In the genomic region with DNA sequence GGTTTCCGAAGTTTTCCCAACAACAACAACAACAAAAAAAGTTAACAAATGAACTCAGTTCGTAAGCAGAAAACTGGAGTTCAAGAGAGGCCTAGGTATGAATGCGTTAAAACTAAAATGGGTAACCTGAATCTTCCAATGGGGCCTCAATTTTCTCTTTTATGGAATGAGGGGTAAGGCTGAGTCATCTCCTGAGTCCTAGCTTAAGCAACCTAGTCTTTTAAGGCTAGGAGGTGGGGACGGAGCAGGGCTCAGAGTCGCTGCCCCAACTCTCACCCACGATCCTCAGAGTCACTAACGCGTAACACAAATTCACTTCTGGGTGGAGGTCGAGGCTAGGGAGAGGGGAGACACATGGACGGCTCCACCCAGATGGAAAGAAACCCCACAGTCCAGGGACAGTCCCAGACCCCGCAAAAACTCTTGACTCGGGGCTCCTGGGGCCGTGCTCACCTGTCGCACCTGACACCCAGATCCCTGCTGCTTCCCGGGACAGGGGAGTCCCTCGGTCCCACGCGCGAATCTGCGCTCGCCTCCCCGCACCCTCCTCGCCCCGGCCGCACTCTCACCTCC, we compare ENCODE assay signal across 8 mouse cellular contexts. TPM values are rescaled to one million over a fixed set of nuclear protein-coding genes. Genes with fewer than 3 reads are reported as not detected.
DNase-seq lines count a peak whose midpoint lies in the region; ATAC-seq and TF ChIP-seq lines count a peak whose summit lies in the region.

No protein-coding gene starts in this region.

- H3K27ac ChIP-seq in layer of hippocampus, adult 2 months = peak overlapping the region; percentile 90
- H3K27ac ChIP-seq in brown adipose tissue, adult 24 weeks (replicated peaks; ENCODE audit: low read depth, low read length) = peak overlapping the region; percentile 62
- no peak overlapping the region for H3K27ac ChIP-seq in hindbrain, embryonic 12.5 days

- TF ChIP-seq CTCF in layer of hippocampus, adult 2 months (conservative IDR thresholded peaks at IDR 0.05) = no peak

- H3K36me3 ChIP-seq in hindbrain, embryonic 12.5 days = peaks cover 3% of the 10 kb centered on the region

- peak; percentile 77 for ATAC-seq in hindbrain, embryonic 12.5 days (ENCODE audit: low FRiP score)

- WGBS in hindbrain, embryonic 12.5 days = 7% methylated on average over 25 of the region's 25 CpGs

- H3K9ac ChIP-seq in hindbrain, embryonic 12.5 days = peak overlapping the region; percentile 79

- no peaks in the 10 kb centered on the region for H3K4me1 ChIP-seq in brown adipose tissue, adult 24 weeks (ENCODE audit: control insufficient read depth, insufficient read depth, insufficient read length, low read length)
- H3K4me1 ChIP-seq in hindbrain, embryonic 12.5 days = no peaks in the 10 kb centered on the region; the same call in 1 of the 2 replicates

- peak overlapping the region; percentile 73 for H3K4me3 ChIP-seq in layer of hippocampus, adult 2 months
- peak overlapping the region; percentile 85 for H3K4me3 ChIP-seq in brown adipose tissue, adult 24 weeks (ENCODE audit: insufficient read depth, low read depth, low read length)
- peak overlapping the region; percentile 89 for H3K4me3 ChIP-seq in hindbrain, embryonic 12.5 days

- H3K4me2 ChIP-seq in hindbrain, embryonic 12.5 days (replicated peaks) = peak overlapping the region; percentile 95

- no peaks in the 10 kb centered on the region for H3K27me3 ChIP-seq in hindbrain, embryonic 12.5 days

- no peaks in the 10 kb centered on the region for H3K9me3 ChIP-seq in hindbrain, embryonic 12.5 days (replicated peaks)

- peak in 1 of 2 experiments; percentile 6 for DNase-seq in layer of hippocampus, adult 2 months (ENCODE audit: low spot score in 2 of 2)
- no peak for DNase-seq in layer of hippocampus, adult 11-12 months (ENCODE audit: low spot score)
- peak; percentile 6 for DNase-seq in mesoderm, embryonic 11.5 days (ENCODE audit: low read depth, low spot score)
- no peak for DNase-seq in ovary, postnatal 14 days (ENCODE audit: low spot score)
- no peak for DNase-seq in left cerebral cortex, adult 9 months (ENCODE audit: low spot score in 2 of 2)
- DNase-seq in B cell, adult 2 months = no peak

RNA-seq across cellular contexts. Expression of a gene that starts 0.5 kb away (rescaled TPM):
- 10 to 100 TPM; 94.1 to 94.4 TPM for total RNA-seq in layer of hippocampus, adult 2 months (2021)
- polyA plus RNA-seq in brown adipose tissue, adult 24 weeks (2012; ENCODE audit: insufficient read depth, insufficient read length, missing spikeins) = 136 and 177 TPM in 2 replicates
- 81.3 and 85.6 TPM in 2 replicates for polyA plus RNA-seq in hindbrain, embryonic 12.5 days (2016; fragmentation: Nextera tagmentation; extraction: Ambion mirVana)

RNA-seq across cellular contexts. Expression of a gene that starts 15.2 kb away (rescaled TPM):
- 10 to 100 TPM; 38.4 to 39.6 TPM for total RNA-seq in layer of hippocampus, adult 2 months (2021)
- polyA plus RNA-seq in brown adipose tissue, adult 24 weeks (2012; ENCODE audit: insufficient read depth, insufficient read length, missing spikeins) = 60.8 and 63.6 TPM in 2 replicates
- polyA plus RNA-seq in hindbrain, embryonic 12.5 days (2016; fragmentation: Nextera tagmentation; extraction: Ambion mirVana) = 100 and 101 TPM in 2 replicates

RNA-seq across cellular contexts. Expression of a gene that starts 15.3 kb away (rescaled TPM):
- total RNA-seq in layer of hippocampus, adult 2 months (2021) = 10 to 100 TPM; 10.2 to 13.7 TPM
- polyA plus RNA-seq in brown adipose tissue, adult 24 weeks (2012; ENCODE audit: insufficient read depth, insufficient read length, missing spikeins) = 56.9 and 86.2 TPM in 2 replicates
- 37.6 and 39.5 TPM in 2 replicates for polyA plus RNA-seq in hindbrain, embryonic 12.5 days (2016; fragmentation: Nextera tagmentation; extraction: Ambion mirVana)
